Mouse (Mus musculus): ENCODE data around the gene Fam189a2.

Fam189a2 gene

GRCm38 (mm10) chr19:24024667-24025066 lies 6.2 kb downstream of the Fam189a2 start:
- no peak for DNase-seq

GRCm38 (mm10) chr19:24024131-24024530 lies 6.7 kb downstream of the Fam189a2 start:
- DNase-seq: no peak

GRCm38 (mm10) chr19:24023351-24023750 lies 7.5 kb downstream of the Fam189a2 start:
- no peak for DNase-seq

- DNase-seq: no peak
These were observed 8.0 kb downstream of the Fam189a2 start for GRCm38 (mm10) chr19:24022771-24023170.

GRCm38 (mm10) chr19:24022301-24022700 lies 8.5 kb downstream of the Fam189a2 start:
- DNase-seq: no peak

GRCm38 (mm10) chr19:24020736-24021135 lies 10.1 kb downstream of the Fam189a2 start:
- DNase-seq: no peak

- no peak for DNase-seq
These were observed 11.2 kb downstream of the Fam189a2 start for GRCm38 (mm10) chr19:24019609-24020008.

GRCm38 (mm10) chr19:24018396-24018795 lies 12.4 kb downstream of the Fam189a2 start:
- DNase-seq: no peak

- no peak for DNase-seq
These were observed 12.9 kb downstream of the Fam189a2 start for GRCm38 (mm10) chr19:24017892-24018291.

GRCm38 (mm10) chr19:24017427-24017826 lies 13.4 kb downstream of the Fam189a2 start:
- DNase-seq: no peak

- DNase-seq: peak; percentile 30
These were observed 14.0 kb downstream of the Fam189a2 start for GRCm38 (mm10) chr19:24016706-24017386.

- DNase-seq: no peak
These were observed 17.6 kb downstream of the Fam189a2 start for GRCm38 (mm10) chr19:24013241-24013640.

GRCm38 (mm10) chr19:24012479-24012878 lies 18.3 kb downstream of the Fam189a2 start:
- DNase-seq: no peak

- no peak for DNase-seq
These were observed 23.0 kb downstream of the Fam189a2 start for GRCm38 (mm10) chr19:24007638-24008360.

- DNase-seq: no peak
These were observed 23.7 kb downstream of the Fam189a2 start for GRCm38 (mm10) chr19:24007002-24007637.

GRCm38 (mm10) chr19:23995766-23996399 lies 34.9 kb downstream of the Fam189a2 start:
- DNase-seq: no peak

GRCm38 (mm10) chr19:23988166-23988565 lies 42.7 kb downstream of the Fam189a2 start:
- no peak for DNase-seq

- DNase-seq: no peak
These were observed 43.5 kb downstream of the Fam189a2 start for GRCm38 (mm10) chr19:23987291-23987690.

- DNase-seq: no peak
These were observed 46.6 kb downstream of the Fam189a2 start for GRCm38 (mm10) chr19:23984186-23984585.

- DNase-seq: no peak
These were observed 50.2 kb downstream of the Fam189a2 start for GRCm38 (mm10) chr19:23980598-23980997.

- DNase-seq: no peak
These were observed 52.8 kb downstream of the Fam189a2 start for GRCm38 (mm10) chr19:23977901-23978443.

GRCm38 (mm10) chr19:23972881-23973649 lies 57.8 kb downstream of the Fam189a2 start:
- DNase-seq: no peak

Data from cerebellum, adult 8-10 months (tissue).